Mouse (Mus musculus) thymus, adult 18-20 months (tissue): ENCODE data around the gene Nvl.

Source experiments
- DNase-seq, 2 experiments: peaks; one replicate each; pipeline ENCODE4 v3.0.0; 2022; ENCODE audit warnings: mixed read lengths in 2 of 2

Nvl gene

GRCm38 (mm10) chr1:181064648-181065047 lies 79.4 kb downstream of the Nvl start:
- no peak for DNase-seq

GRCm38 (mm10) chr1:181063991-181064390 lies 80.0 kb downstream of the Nvl start:
- DNase-seq: no peak

GRCm38 (mm10) chr1:181061784-181062485 lies 82.1 kb downstream of the Nvl start:
- DNase-seq: no peak

- DNase-seq: no peak
Measured at GRCm38 (mm10) chr1:181052898-181053297, 91.1 kb downstream of the Nvl start.

GRCm38 (mm10) chr1:181050937-181051336 lies 93.1 kb downstream of the Nvl start, which contains the start of gene 9130409I23Rik:
9130409I23Rik (plus strand) TSS chr1:181051237.
- DNase-seq: no peak

GRCm38 (mm10) chr1:181049328-181049842 lies 94.6 kb downstream of the Nvl start:
- DNase-seq: no peak

- no peak for DNase-seq
Measured at GRCm38 (mm10) chr1:181047520-181047919, 96.5 kb downstream of the Nvl start.

- DNase-seq: no peak
Measured at GRCm38 (mm10) chr1:181039652-181040051, 104.4 kb downstream of the Nvl start.

- DNase-seq: no peak
Measured at GRCm38 (mm10) chr1:181037623-181038022, 106.4 kb downstream of the Nvl start.
